In the genomic region with DNA sequence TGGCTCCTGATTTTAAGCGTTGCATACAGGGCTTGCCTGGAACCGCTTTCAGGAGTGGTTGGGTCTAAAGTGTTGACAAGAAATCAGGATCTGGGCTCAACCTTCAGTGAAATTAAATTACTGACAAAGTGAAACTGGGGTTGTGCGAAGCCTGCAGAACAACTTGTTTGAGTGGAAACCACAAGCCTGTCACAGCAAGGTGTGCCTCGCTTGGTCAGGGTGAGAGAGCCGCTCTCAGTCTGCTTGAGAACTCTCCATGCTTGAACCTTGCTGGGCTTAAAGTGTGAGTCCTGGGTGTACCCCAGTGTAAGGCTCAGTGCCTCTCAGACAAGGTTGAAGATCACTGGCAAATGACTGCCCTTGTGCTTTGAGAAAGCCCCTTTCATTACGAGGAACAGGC, we compare ENCODE assay signal across 11 mouse cellular contexts.
DNase-seq lines count a peak whose midpoint lies in the region; ATAC-seq and TF ChIP-seq lines count a peak whose summit lies in the region.
"Had no signal": no experiment of that assay in that cellular context is flagged by ENCODE, and none has a peak within 500 bp of the region (broad histone marks: within the 10 kb centered on the region; RNA-seq: fewer than 3 reads in every experiment).

No protein-coding gene starts in this region.

- DNase-seq in heart, adult 11 months = peak; percentile 90
- no peak for DNase-seq in heart, postnatal 14 days
- no peak for DNase-seq in thymus, adult 2 months
- DNase-seq in thymus, postnatal 36 days = no peak
- no peak for DNase-seq in frontal cortex, postnatal 36 days (ENCODE audit: low spot score in 2 of 2)
- no peak for DNase-seq in spleen, postnatal 4 days (ENCODE audit: low spot score in 2 of 2)
- DNase-seq: adrenal gland, adult 2 months; left cerebral cortex, postnatal 4 days had no signal

- WGBS in thymus, adult 2 months = 15% methylated on average over 6 of the region's 6 CpGs
- WGBS in lung, embryonic 15.5 days = 60% methylated on average over 6 of the region's 6 CpGs
- 54% methylated on average over 6 of the region's 6 CpGs for WGBS in stomach, embryonic 16.5 days

- H3K4me3 ChIP-seq in thymus, adult 2 months (ENCODE audit: control insufficient read depth, insufficient read depth, low read length) = peak overlapping the region; percentile 22
- peak overlapping the region; percentile 37 for H3K4me3 ChIP-seq in lung, embryonic 15.5 days
- peak overlapping the region; percentile 36 for H3K4me3 ChIP-seq in stomach, embryonic 16.5 days (replicated peaks; ENCODE audit: low read length)
- H3K4me3 ChIP-seq: hindbrain, embryonic 15.5 days had no signal

- no peaks in the 10 kb centered on the region for H3K27me3 ChIP-seq in thymus, adult 2 months (ENCODE audit: control insufficient read depth, insufficient read depth, low read length)
- H3K27me3 ChIP-seq in lung, embryonic 15.5 days = no peaks in the 10 kb centered on the region
- H3K27me3 ChIP-seq in stomach, embryonic 16.5 days (ENCODE audit: control insufficient read depth, insufficient read depth, low read length) = no peaks in the 10 kb centered on the region
- H3K27me3 ChIP-seq: hindbrain, embryonic 15.5 days had no signal

- 0 out of 2 replicates have a peak, but pooled peaks cover 2% of the 10 kb centered on the region for H3K4me1 ChIP-seq in thymus, adult 2 months (replicated peaks; ENCODE audit: control insufficient read depth, insufficient read depth, low read length)
- H3K4me1 ChIP-seq in lung, embryonic 15.5 days = peaks cover 11% of the 10 kb centered on the region
- 0 out of 2 replicates have a peak, but pooled peaks cover 11% of the 10 kb centered on the region for H3K4me1 ChIP-seq in stomach, embryonic 16.5 days (ENCODE audit: control insufficient read depth, insufficient read depth, low read length)
- H3K4me1 ChIP-seq: hindbrain, embryonic 15.5 days had no signal

- no peak for ATAC-seq in lung, embryonic 15.5 days (ENCODE audit: borderline replicate concordance, extremely low read depth, low FRiP score, low TSS enrichment)
- ATAC-seq in stomach, embryonic 16.5 days (ENCODE audit: insufficient read depth, low FRiP score) = no peak

- no peak overlapping the region for H3K27ac ChIP-seq in thymus, adult 2 months (ENCODE audit: control insufficient read depth, insufficient read depth, low read length)
- H3K27ac ChIP-seq in lung, embryonic 15.5 days = peak overlapping the region; percentile 72
- peak overlapping the region; percentile 69 for H3K27ac ChIP-seq in stomach, embryonic 16.5 days (ENCODE audit: low read length)
- H3K27ac ChIP-seq: hindbrain, embryonic 15.5 days had no signal

- H3K9me3 ChIP-seq in lung, embryonic 15.5 days = no peaks in the 10 kb centered on the region
- H3K9me3 ChIP-seq in stomach, embryonic 16.5 days (replicated peaks; ENCODE audit: control insufficient read depth, low read length) = no peaks in the 10 kb centered on the region
- H3K9me3 ChIP-seq: hindbrain, embryonic 15.5 days had no signal

- H3K9ac ChIP-seq in lung, embryonic 15.5 days = peak overlapping the region; percentile 19
- peak overlapping the region; percentile 65 for H3K9ac ChIP-seq in stomach, embryonic 16.5 days (ENCODE audit: low read length)
- H3K9ac ChIP-seq: hindbrain, embryonic 15.5 days had no signal

- peak overlapping the region; percentile 36 for H3K4me2 ChIP-seq in lung, embryonic 15.5 days
- peak overlapping the region; percentile 50 for H3K4me2 ChIP-seq in stomach, embryonic 16.5 days (ENCODE audit: low read depth, low read length)
- H3K4me2 ChIP-seq: hindbrain, embryonic 15.5 days had no signal

- TF ChIP-seq POLR2A in thymus, adult 2 months (IDR thresholded peaks at IDR 0.05; ENCODE audit: control insufficient read depth, extremely low read depth, insufficient read depth, low read length, poor library complexity) = no peak

- H3K36me3 ChIP-seq in thymus, adult 2 months (ENCODE audit: control insufficient read depth, insufficient read depth, low read length) = no peaks in the 10 kb centered on the region
- H3K36me3 ChIP-seq in lung, embryonic 15.5 days = no peaks in the 10 kb centered on the region
- no peaks in the 10 kb centered on the region for H3K36me3 ChIP-seq in stomach, embryonic 16.5 days (ENCODE audit: control insufficient read depth, insufficient read depth, low read length)
- H3K36me3 ChIP-seq: hindbrain, embryonic 15.5 days had no signal

- no peak for TF ChIP-seq CTCF in thymus, adult 2 months (IDR thresholded peaks at IDR 0.05; ENCODE audit: borderline replicate concordance, control insufficient read depth, extremely low read depth, insufficient read depth, low read length, poor library complexity)

- intact Hi-C loops in heart, postnatal 14 days (cut with DNase I) = loop anchor here (2.0 kb wide), 1 partner anchor 44 kb away; no protein-coding TSS in a partner anchor
